Mouse (Mus musculus) right cerebral cortex, postnatal 10 days (tissue): ENCODE measurements at regions not wholly inside any gene's neighbourhood (a gene's known extent, or its start where the extent isn't known, plus 50 kb on each side); places are given as distances from the start of the nearest gene placed in this dataset.

Experiments
- DNase-seq, 2 experiments: peaks; one replicate each; pipeline ENCODE4 v3.0.0; 2021; ENCODE audit warnings: low spot score in 2 of 2

DNA sequence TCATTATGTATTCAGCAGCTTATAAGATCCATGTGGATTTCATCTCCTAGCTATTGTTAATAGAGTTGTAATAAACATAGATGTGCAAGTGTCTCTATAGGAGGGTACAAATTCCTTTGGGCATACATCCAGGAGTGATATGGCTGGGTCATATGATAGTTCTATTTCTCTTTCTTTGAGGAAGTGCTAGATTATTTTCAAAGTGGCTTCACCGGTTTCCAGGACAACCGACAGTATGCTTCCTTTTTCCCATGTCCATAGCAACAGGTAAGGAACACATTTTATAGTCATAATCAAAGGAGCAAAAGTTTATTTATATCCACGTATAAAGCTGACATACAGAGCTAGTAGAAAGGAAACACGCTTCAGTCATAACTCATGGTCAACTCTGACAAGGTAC, 710.2 kb upstream of the Tenm4 start:
- peak in 1 of 2 experiments; percentile 21 for DNase-seq

DNA sequence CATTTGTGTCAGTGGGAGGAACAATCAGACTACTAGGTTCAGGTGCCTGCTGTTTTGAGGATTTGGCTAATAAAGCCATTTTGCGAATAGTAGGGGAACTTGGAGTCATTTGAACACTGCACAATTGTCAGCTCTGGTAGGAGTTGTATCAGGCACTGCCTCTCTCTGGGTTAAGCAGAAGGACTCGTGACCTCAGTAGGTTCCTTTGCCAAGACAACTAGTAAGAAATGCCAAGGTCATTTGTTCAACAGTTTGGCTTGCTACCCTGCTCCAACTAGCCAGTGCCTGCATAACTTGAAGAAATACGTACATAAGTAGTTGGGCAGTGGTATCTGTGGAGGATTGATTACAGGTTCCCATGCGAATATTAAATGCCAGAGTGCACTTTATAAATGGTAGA, 705.5 kb upstream of the Tenm4 start:
- no peak for DNase-seq

DNA sequence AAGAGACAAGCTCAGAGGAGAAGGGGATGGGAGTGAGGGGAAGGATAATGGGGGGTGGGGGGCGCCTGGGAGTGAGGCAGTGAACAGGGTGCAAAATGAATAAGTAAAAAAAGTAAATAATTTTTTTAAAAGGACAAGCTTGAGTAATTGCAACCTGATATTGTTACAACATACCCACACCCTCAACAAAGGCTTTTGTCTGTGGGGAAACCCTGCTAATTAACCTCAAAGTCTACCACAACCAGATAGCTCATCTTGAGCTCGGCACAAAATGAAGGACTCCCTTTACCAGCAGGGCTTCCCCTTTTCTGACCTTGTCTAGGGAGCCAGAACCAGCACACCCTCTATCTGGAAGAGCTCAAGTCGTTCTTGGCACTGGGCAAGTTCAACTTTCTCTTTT, 704.0 kb upstream of the Tenm4 start:
- no peak for DNase-seq

DNA sequence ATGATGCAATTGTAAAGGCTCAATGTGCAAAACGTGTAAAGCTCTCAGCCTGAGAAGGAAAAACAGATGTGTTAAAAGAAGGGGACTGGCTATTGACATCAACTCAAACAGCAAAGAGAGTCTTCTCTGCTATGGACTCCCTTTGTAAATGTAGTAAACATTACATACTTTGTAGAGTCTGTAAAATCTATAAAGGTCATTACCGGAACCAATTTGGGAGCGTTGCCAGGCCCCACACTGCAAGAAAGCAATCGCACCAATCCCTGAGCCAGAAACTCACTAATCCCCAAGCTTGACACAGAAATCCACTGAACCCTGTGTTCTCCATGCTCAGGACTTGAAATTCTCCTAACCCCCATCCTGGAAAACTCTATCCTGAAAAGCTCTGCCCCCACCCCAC, 697.2 kb upstream of the Tenm4 start:
- DNase-seq: no peak

DNA sequence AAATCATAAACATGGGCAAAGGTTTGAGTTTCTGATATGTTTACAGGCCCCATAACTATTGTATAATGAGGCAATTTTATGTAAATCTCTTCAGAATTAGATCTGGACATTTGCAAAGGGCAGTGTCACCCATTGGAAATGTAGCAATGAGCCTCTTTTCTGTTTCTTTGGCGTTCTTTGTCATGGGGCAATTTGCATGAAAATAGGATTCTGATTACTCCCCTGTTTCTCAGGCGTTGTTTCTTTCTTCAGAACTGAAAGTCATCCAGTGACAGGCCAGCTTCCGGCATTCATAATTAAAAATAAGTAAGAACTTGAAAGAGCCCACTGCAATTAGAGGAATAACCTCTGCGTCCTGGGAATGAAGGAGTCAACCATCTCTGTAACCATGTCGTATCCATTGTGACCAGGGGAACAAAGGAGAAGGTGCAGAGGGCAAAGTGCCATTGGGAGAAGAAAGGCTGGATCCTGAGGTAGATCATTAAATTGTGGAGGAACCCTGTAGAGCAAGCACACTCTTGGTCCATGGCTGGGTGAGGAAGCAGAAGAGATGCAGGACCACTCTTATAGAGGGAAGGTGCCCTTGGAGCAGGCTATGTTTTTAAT, 690.8 kb upstream of the Tenm4 start:
- DNase-seq: no peak

DNA sequence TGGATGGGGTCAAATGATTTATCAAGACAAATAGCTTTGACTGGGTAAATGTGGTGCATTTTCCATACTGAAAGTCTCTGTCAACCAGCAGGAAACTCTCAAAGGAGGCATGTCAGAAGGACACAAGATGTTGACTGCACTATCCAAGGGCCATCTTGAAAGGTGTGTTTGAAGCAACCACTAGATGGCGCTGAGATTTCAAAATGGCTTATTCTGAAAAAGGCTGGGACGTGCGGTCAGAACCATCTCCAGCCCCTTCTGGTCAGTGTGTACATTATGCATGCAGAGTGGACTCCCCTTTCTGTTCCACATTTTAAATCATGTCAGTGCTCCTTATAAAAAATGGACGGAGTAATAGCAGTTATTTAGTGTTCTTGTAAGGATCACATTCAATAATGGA, 681.4 kb upstream of the Tenm4 start:
- DNase-seq: peak in 1 of 2 experiments; percentile 25

DNA sequence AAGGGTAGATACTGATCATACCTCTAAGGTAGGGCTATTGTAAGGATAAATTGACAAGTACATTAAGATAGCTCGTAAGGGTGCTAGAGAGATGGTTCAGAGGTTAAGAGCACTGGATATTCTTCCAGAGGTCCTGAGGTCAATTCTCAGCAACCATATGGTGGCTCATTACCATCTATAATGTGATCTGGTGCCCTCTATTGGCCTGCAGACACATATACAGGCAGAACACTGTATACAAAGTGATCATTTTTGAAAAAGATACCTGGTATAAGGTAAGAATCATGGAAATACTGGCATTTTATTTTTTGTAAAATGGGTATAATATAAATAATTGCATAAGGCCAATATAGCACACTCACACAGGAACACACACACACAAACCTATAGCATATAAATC, 676.3 kb upstream of the Tenm4 start:
- DNase-seq: no peak

DNA sequence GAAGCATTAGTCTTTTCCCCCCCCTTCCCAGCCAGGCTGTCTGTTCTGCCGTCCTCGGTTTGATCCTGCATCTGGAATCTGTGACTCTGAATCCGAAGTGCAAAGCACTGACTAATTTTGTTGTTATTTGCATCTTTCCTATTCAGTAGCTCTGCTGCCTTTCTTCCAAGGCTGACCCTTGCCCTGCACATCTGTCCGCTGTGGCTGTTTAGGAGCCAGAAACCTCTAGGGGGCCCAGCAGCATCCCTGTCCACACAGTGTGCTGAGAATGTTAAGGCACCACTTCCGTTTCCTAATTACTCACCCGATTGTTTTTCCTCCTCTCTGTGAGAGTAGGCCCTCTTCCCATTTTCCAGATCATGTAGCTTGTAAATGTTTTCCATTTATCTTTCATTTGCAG, 668.1 kb upstream of the Tenm4 start:
- peak in 1 of 2 experiments; percentile 22 for DNase-seq

DNA sequence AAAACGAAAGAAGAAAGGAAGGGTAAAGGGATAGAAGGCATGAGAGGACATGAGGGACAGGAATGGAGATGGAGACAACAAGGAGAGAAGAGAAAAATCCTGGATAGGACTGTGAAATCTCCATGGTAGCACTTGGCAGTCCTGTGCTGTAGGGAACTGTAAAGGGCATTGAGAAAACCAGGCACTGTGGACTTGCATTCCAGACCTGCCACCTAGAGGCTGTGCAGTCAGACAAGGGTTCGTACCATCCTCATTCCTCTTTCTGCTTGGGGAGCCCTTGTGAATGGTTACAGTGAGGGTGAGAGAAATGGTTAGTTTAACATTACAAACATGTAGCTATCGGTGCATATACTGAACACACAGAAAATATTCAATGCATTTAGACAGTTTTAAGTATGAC, 623.8 kb upstream of the Tenm4 start:
- peak in 1 of 2 experiments; percentile 20 for DNase-seq

DNA sequence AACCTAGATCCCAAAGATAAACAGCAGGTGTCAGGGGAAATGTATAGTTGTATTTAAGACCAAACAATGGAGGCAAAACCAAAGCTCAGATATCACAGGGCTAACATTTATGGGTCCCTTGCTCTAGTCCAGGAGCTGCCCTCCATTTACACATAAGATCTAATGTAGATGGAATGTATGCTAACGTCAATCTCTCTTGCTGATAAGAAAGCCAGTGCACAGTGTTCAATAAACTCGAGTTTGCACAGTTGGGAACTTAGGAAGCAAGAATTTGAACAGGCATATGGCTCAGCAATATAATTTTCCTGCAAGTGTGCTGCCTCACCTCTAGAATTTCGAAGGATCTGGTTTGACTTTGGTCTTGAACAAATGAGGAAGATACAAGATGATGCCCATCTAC, 620.9 kb upstream of the Tenm4 start:
- DNase-seq: no peak

DNA sequence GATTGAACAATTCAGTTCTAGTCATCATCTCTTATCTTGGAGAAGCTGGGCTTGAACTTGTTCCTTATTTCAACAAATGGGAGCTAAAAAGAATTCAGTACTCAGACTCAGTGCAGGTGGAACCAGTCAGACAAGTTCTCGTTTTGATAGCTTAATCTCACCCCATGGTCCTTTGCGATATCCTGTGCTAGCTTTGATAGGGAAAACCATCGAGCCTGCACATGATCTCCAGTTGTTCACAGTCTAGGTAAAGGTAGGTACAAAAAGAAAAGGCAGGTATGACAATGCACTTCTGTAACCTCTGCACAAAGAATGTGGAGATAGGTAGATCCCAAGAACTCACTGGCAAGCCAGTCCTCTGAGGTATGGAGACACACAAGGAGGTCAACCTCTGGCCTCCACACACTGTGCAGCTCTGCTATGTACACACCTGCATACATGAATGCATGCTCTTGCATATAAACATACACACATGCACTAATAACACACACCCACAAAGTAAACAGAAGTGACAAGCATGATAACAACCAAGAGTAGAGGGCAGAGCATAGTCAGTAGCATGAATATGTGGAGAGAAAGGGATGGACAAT, 619.2 kb upstream of the Tenm4 start:
- no peak for DNase-seq

DNA sequence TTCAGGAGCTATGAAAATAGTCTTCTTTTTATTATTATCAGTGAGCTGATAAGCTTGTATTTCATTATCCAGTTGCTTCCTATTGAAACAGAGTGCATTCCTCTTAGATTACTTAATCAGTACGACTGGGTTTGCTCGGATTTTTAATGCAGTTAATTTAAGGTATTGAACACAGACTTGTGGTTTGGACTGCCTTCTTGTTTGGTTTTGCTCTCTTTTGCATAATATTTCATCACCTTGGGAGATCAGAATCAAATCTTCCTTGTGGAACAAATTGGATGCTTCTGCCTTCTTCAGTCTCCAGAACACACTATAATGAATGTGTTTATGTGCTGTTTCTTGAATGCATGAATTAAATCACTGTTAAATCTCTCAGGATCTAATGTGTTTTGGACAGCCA, 612.5 kb upstream of the Tenm4 start:
- no peak for DNase-seq

DNA sequence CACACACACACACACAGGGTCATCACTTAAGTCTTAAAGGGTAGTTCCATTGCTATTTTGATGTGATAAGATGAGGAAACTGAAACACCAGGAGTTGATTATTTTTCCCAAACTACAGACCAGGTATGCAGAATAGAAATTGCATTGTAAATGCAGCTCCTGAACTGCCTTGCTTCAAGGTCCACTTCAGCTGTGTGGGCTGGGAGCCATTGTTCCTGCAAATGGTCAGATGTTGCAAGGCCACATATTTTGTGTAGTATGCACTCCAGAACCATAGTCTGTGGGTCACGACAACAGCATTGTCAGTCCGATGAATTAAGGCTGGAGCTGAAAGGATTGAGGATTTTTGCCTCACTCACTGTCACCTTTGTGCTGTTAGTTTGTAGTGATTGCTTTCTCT, 592.4 kb upstream of the Tenm4 start:
- no peak for DNase-seq

DNA sequence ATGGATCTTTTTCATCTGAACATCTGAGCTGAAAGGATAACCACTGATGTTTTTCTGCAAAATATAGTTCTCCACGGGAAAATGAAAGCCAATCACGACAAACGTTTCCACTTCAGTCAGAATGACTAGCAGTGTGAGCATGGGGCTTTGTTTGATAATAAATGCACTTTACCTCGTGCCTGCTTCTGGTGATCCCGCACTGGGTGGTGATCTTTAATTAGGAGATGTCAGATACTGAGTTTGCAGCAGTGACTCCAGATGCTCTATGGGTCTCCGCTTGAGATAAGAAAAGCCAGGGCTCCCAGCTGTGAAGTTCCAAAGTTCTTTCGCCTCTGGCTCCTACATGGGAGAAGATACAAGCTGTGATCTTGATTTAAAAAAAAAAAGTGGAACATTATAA, 589.7 kb upstream of the Tenm4 start:
- no peak for DNase-seq

DNA sequence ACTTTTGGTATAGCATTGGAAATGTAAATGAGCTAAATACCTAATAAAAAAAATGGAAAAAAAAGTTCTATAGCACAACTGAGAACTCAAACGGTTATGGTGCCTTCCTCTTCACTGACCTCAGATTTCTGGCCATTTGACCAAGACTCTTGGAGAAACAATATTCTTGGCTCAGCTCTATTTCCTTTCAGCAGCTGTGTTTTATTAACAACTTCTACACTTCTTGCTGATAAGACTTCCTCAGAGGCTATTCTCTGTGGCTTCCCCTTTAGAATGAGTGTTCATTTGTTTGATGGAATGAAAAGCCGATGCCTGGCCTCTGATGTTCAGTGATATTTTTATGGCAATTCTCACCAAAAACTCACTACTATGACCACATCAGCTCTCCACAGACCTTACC, 572.7 kb upstream of the Tenm4 start:
- no peak for DNase-seq

DNA sequence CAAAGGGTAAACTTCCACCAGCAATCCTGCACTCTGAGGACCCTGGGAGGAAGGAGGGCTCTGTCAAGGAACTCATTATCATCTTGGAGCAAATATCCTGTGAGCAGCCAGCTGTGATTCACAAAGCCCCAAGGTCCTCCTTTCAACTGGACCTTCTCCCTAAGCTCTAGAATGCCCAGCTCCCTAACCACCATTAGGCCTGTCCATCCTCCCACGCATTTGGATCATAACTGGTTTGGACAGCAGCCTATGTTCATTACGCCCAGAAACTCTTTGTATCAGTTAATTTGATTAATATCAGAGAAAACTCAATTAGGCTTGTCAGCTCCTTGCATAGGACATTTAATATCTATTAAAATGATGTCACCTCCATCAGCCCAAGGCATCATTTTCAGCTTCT, 557.3 kb upstream of the Tenm4 start:
- DNase-seq: no peak

DNA sequence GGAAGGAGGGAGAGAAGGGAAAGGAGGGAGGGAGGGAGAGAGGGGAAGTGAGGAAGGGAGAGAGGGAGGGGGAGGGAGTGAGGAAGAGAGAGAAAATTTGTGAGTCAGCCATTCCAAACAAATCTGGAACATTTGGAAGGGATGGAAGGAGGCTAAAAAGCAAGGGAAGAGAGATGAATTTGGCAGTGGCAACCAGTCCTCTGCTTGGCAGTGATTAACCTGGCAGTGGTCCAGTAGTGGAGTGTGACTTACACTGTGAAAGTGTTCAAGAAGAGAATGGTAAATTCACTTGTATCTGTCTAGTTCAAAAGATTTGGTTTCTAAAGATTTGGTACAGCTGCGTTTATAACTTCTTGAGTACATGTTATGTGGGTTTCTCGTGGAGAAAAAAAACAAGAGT, 553.7 kb upstream of the Tenm4 start:
- DNase-seq: peak; percentile 68 to 69

DNA sequence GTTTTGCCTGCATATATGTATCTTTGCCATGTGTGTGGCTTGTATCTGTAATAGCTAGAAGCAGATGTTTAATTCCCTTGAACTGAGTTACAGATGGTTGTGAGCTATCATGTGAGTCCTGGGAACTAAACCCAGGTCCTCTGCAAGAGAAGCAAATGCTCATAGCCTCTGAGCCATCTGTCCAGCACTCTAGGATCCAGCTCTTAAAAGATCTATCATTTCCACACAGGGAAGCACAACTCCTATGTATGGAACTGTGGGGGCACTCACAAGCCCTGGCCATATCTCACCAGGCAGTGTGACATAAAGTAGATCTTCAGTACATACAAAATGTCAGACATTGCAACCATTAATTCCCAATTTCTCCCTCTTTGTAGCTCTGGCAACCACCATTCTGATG, 552.9 kb upstream of the Tenm4 start:
- DNase-seq: no peak

DNA sequence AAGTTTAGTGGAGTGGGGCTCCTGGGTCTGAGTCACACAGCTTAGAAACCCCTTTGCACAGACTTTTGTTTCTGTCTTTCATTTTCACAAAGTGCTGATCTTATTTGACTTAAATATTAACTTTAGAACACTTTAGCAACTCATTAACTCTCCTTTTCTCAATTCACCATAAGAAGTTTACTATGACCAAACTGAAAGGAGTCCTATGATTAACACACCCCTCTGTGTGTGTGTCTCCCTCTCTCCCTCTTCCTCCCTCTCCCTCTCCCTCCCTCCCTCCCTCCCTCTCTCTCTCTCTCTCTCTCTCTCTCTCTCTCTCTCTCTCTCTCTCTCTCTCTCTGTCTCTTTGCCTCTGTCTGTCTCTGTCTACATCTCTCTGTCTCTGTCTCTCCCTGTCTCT, 551.0 kb upstream of the Tenm4 start:
- no peak for DNase-seq

DNA sequence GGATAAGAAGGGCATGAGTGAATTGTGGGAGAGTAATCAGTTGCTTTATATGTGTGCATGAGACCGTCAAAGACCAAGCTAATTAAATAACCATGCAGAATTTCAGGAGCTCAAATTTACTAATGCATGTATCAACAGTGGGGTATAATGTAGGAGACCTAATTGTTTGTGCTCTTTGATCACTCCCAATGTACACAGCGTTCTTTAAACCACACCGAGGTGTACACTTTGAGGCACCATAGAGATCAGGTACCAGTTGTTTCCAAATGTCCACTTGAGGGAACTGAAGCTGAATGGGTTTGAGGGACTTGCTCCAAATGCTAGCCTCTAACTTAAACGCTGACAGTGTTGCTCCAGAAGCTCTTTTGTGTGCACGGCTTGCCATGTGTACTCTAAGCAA, 530.4 kb upstream of the Tenm4 start:
- DNase-seq: no peak

DNA sequence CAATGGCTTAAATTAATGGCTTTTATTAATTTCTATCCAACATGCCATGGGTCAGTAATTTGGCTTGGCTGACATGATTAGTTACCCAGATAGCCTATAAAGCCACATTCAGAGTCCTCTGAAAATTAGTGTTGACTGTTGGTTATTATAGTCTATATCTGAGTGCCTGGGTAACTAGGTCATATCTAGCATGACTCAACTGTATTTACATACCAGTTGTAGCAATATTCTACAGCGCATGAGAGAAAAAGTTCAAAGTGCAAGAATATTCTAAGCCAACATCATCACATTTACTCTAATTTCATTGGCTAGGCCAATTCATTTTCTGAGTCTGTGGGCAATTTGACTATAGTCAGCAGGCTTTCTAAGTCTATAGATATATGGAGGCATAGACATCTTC, 496.7 kb upstream of the Tenm4 start:
- no peak for DNase-seq

DNA sequence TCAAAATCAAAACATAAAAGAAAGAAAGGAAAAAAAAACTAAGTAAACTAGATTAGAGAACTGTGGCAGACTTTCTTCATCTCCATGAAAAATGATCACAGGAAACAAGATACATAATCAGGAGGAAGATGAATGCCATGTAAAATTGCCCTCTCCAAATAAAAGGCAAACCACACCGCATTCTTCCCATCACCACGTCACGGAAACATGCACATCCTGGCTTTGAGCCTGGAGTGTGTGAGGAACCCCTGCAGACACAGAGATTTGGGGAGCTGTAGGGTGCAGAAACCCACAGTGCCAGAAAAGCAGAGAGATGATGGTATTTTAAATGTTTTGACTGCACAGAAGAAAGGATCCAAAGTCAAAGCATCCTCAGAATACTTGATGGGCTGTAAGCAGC, 488.5 kb upstream of the Tenm4 start:
- no peak for DNase-seq

DNA sequence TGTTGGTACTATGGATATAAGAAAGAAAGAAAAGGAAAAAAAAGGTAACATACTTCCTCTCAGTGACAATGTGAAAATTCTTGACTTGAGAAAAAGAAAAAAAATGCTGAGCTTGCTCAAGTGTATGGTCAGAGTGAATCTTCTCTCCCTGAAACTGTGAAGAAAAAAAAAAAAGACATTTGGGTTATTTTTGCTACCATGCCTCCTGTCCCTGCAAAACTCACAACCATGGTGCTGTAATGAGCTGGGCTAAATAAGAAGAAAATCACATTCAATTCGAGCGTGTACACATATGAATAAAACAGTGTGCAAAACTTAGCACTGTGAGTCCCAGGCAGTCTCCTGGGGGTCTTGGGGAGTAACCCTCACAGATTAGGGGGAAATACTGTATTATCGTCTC, 483.3 kb upstream of the Tenm4 start:
- no peak for DNase-seq
